Mouse (Mus musculus) neural tube, embryonic 15.5 days (tissue): ENCODE results near the gene Palm3. TPM values are rescaled to one million over a fixed set of nuclear protein-coding genes. Genes with fewer than 3 reads are reported as not detected.

ENCODE experiments used
- ATAC-seq: fragments of 200-750 bp; cut with Nextera tagmentation; 2 replicates; pipeline ENCODE4 v1.8.0; 2017; ENCODE audit warnings: mild to moderate bottlenecking, moderate TSS enrichment, moderate library complexity; ENCODE audit not compliant: low FRiP score
- H3K27ac ChIP-seq: fragments of 300-500 bp; sonication (generic); replicated peaks from 2 replicates; pipeline ENCODE4 v1.5.1; 2015; ENCODE audit warnings: mild to moderate bottlenecking, inconsistent platforms
- H3K27me3 ChIP-seq: fragments of 300-500 bp; sonication (generic); replicated peaks from 2 replicates; pipeline ENCODE4 v1.6.1; 2015; ENCODE audit warnings: inconsistent platforms
- H3K36me3 ChIP-seq: fragments of 300-500 bp; sonication (generic); 2 replicates; pipeline ENCODE4 v1.6.1; 2015; ENCODE audit warnings: inconsistent platforms
- H3K4me1 ChIP-seq: fragments of 300-500 bp; sonication (generic); 2 replicates; pipeline ENCODE4 v1.6.1; 2015; ENCODE audit warnings: inconsistent platforms
- H3K4me2 ChIP-seq: fragments of 300-500 bp; sonication (generic); 2 replicates; pipeline ENCODE4 v1.6.1; 2015; ENCODE audit warnings: inconsistent platforms, mild to moderate bottlenecking, moderate library complexity
- H3K4me3 ChIP-seq: fragments of 300-500 bp; sonication (generic); replicated peaks from 2 replicates; pipeline ENCODE4 v1.5.1; 2015; ENCODE audit warnings: mild to moderate bottlenecking, inconsistent platforms
- H3K9ac ChIP-seq: fragments of 300-500 bp; sonication (generic); replicated peaks from 2 replicates; pipeline ENCODE4 v1.6.1; 2015; ENCODE audit warnings: mild to moderate bottlenecking, inconsistent platforms
- H3K9me3 ChIP-seq: fragments of 300-500 bp; sonication (generic); replicated peaks from 2 replicates; pipeline ENCODE4 v1.6.1; 2016; ENCODE audit warnings: inconsistent platforms
- WGBS: fragments of 180-500 bp; shearing (Covaris S2); methylation state at CpG from one replicate; pipeline ENCODE4 v1.1.7; 2015; ENCODE audit warnings: mixed read lengths; 5-methylcytosine and 5-hydroxymethylcytosine counted together
- polyA plus RNA-seq: library from polyadenylated mRNA; unstranded; fragments of >200 nt; fragmentation: Nextera tagmentation; extraction: Ambion mirVana; gene quantifications from 2 replicates; pipeline ENCODE4 v1.2.1, GENCODE M21; 2015

Palm3 gene
- polyA plus RNA-seq, 1 experiment from 2014 or later, result 14.1 TPM

DNA sequence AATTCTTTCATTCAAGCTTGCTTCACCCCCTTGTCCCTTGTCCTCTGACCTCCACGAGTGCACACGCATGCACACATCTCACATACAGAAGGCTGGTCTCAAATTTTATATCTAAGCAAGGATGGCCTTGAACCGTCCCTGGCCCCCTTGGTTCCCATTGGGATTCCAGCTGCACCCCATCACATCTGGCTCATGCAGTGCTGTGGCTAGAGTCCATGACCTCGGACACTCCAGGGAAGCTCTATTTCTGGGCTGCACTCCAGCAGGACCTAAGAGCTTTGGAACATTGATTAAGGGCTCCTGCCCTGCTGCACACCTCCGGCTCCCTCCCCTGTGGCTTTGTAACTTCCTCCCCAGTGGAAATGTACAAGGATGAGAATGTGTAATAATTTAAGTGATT lies 16.7 kb downstream of the Palm3 start:
- WGBS, result 78% methylated on average over 5 of the region's 5 CpGs
- Histone ChIP-seq H3K9me3 (no peaks in the 10 kb centered on the region), H3K4me1 (peaks cover 12% of the 10 kb centered on the region), H3K4me2 (no peak overlapping the region), H3K36me3 (no peaks in the 10 kb centered on the region), H3K27me3 (peaks cover 43% of the 10 kb centered on the region), H3K9ac (no peak overlapping the region), H3K4me3 (no peak overlapping the region), H3K27ac (no peak overlapping the region)
- ATAC-seq, result no peak

DNA sequence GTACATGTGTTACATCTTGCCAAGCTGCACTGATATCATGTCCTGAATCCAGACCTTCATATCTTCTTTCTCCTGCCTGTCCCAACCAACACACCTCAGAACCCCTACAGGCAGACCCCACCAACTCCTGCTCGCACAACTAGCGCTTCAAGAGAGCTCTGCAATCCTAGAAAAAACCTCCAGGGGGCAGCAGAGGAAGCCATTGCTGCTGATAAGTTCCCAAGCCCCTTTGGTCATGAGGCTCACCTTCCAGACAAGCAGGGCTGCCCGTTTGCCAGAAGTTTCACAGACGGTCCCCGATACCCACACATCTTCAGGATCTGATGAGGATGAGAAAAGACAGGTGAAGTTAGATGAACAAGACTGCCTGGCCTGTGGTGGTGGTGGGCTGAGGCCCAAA lies 17.8 kb downstream of the Palm3 start:
- Histone ChIP-seq H3K36me3 (no peaks in the 10 kb centered on the region), H3K27me3 (peaks cover 53% of the 10 kb centered on the region), H3K9me3 (no peaks in the 10 kb centered on the region), H3K4me3 (no peak overlapping the region), H3K27ac (no peak overlapping the region), H3K4me1 (peaks cover 12% of the 10 kb centered on the region), H3K4me2 (no peak overlapping the region), H3K9ac (no peak overlapping the region)
- 13% methylated on average over 5 of the region's 5 CpGs for WGBS
- peak; percentile 46; the same call in 1 of the 2 replicates for ATAC-seq

DNA sequence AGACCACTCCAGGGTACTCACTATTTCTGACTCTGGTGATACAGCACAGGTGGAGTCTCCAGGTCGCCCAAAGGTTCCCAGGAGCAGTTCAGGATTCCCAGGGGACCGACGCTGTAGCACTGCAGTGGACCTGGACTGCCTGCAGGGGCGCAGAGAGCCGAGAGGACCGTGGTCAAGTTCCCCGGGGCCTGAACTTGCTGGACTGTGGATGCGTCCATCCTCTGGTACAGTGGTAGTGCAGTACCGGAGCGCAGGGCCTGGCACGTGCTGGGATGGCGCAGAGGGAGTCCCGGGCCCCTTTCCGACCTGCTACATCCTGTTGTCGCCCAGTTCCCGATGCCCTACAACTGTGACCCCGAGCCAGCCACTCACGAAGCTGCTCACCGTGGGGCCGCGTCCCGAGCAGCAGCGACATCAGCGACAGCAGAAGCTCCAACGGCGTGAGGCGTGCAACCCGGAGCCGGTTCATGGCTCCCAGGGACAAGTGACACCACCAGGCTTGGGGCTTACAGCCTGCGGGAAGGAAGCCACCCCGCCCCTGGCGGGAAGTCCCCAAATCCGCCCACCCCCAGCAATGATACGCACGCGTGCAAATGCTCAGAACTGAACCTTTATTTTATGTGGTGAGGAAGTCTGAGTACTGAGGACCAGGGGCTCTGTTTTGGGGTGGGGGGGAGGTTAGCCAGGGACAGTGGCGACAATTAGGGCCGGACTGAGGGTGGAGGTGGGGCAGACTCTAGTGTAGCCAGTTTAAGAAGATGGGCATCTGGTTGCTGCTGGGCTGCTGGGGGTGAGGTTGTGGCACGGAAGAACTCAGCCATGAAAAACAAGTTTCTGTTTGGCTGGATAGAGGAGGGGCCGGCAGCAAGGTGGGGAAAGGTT lies 21.0 kb downstream of the Palm3 start, which contains the start of gene Il27ra:
Gene Il27ra (minus strand): TSS at position 524 of the 882 bp plus-strand sequence.
- H3K4me3 ChIP-seq, result peak within 1 kb of the TSS; percentile 31
- peak within 1 kb of the TSS; percentile 66 for H3K4me2 ChIP-seq
- peak; percentile 64 for ATAC-seq
- peaks cover 20% of the 10 kb centered on the region for H3K4me1 ChIP-seq
- H3K9ac ChIP-seq, result peak within 1 kb of the TSS; percentile 31; the same call in 1 of the 2 replicates
- no peak within 1 kb of the TSS for H3K27ac ChIP-seq
- peaks cover 62% of the 10 kb centered on the region for H3K27me3 ChIP-seq
- 4% methylated on average over 40 of the region's 40 CpGs for WGBS
- H3K36me3 ChIP-seq, result no peaks in the 10 kb centered on the region
- H3K9me3 ChIP-seq, result no peaks in the 10 kb centered on the region

DNA sequence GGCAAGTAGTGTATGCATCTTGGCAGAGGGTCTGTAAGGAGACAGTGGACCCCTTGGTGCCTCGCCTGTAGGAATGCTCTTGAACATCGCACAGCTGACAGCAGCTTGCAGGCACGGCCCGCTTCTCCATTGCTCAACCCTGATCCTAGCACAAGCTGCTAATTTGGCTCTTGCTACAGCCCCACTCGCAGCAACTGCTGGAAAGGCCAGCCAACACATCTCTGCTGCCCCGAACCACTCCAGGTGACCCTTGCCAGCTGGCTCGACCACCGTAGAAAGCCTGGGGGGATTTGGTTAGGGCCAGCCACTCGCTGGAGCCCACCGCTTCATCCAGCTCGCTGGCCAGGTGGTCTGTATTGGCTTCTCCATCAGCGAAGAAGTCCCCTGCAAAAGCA lies 21.7 kb downstream of the Palm3 start:
- no peak overlapping the region for H3K27ac ChIP-seq
- peaks cover 59% of the 10 kb centered on the region for H3K27me3 ChIP-seq
- peaks cover 20% of the 10 kb centered on the region for H3K4me1 ChIP-seq
- no peak for ATAC-seq
- 44% methylated on average over 12 of the region's 12 CpGs for WGBS
- H3K36me3 ChIP-seq, result no peaks in the 10 kb centered on the region
- no peak overlapping the region for H3K9ac ChIP-seq
- H3K9me3 ChIP-seq, result no peaks in the 10 kb centered on the region
- H3K4me3 ChIP-seq, result no peak overlapping the region
- peak overlapping the region; percentile 66 for H3K4me2 ChIP-seq

DNA sequence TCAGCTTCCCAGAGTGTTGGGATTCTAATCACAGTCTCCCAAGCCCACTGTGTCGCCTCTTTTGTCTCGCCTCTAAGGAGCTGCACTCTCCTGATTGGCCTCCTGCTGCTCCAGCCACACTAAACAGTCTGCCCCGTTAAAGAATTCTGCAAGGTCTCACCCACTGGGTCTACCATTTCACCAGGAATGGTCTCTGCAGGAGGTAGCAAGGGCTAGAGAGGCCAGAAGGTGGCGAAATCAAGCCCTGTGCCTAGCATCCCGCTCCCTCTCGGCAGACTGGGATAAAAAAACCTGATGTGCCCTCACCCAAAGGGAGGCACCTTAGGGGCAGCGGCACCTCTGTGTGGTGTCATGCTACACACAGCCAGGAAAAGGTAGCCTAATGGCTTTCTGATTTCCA lies 22.8 kb downstream of the Palm3 start:
- Histone ChIP-seq H3K4me3 (no peak overlapping the region), H3K9ac (no peak overlapping the region), H3K4me2 (no peak overlapping the region), H3K27me3 (peaks cover 57% of the 10 kb centered on the region), H3K4me1 (peaks cover 20% of the 10 kb centered on the region), H3K9me3 (no peaks in the 10 kb centered on the region), H3K27ac (no peak overlapping the region), H3K36me3 (no peaks in the 10 kb centered on the region)
- WGBS, result 1% methylated on average over 7 of the region's 7 CpGs
- no peak for ATAC-seq

DNA sequence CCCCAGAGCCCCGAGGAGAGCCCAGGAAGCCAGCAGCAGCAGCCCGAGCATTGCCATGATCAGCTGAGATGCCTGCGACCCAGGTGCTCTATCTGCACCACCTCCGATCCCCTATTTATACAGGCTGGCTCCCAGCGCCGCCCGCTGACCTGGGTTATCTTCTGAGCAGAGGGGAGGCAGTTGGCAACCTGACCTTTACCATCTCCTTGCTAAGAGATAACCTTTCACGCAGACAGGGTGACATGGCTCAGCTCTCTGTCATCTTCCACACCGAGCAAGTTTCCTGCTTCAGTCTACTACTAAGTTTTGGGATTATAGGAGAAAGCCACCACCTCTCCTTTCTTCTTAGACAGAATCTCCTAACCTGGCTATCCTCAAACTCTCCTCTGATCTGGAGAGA lies 23.6 kb downstream of the Palm3 start, which contains the start of gene Rln3:
Gene Rln3 (minus strand): TSS at position 101 of the 400 bp plus-strand sequence.
- WGBS, result 12% methylated on average over 9 of the region's 9 CpGs
- H3K27me3 ChIP-seq, result peaks cover 57% of the 10 kb centered on the region
- no peaks in the 10 kb centered on the region for H3K9me3 ChIP-seq
- H3K4me3 ChIP-seq, result no peak within 1 kb of the TSS
- no peak within 1 kb of the TSS; the same call in 1 of the 2 replicates for H3K4me2 ChIP-seq
- H3K4me1 ChIP-seq, result peaks cover 20% of the 10 kb centered on the region
- ATAC-seq, result no peak
- no peaks in the 10 kb centered on the region for H3K36me3 ChIP-seq
- H3K9ac ChIP-seq, result no peak within 1 kb of the TSS
- no peak within 1 kb of the TSS for H3K27ac ChIP-seq

DNA sequence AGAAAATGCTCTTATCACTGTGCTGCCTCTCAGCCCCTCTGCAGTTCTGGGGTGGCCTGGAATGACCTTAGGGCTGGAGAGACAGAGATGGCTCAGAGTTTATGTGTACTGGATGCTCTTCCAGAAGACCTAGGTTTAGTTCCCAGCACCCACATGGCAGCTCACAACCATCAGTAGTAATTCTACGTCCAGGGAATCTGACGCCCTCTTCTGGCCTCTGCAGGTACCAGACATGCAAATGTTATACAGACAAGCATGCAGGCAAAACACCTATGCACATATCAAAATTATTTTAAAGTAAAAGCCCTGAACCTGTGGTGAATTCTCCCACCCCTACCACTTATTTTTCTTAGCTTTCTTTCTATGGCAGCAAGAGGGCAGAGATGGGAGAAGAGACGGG lies 25.2 kb downstream of the Palm3 start:
- WGBS, result 76% methylated on average over 3 of the region's 3 CpGs
- no peaks in the 10 kb centered on the region for H3K36me3 ChIP-seq
- H3K4me1 ChIP-seq, result peaks cover 20% of the 10 kb centered on the region
- H3K9ac ChIP-seq, result no peak overlapping the region
- no peak overlapping the region for H3K4me2 ChIP-seq
- ATAC-seq, result no peak
- H3K4me3 ChIP-seq, result no peak overlapping the region
- no peaks in the 10 kb centered on the region for H3K9me3 ChIP-seq
- H3K27me3 ChIP-seq, result peaks cover 43% of the 10 kb centered on the region
- no peak overlapping the region for H3K27ac ChIP-seq

DNA sequence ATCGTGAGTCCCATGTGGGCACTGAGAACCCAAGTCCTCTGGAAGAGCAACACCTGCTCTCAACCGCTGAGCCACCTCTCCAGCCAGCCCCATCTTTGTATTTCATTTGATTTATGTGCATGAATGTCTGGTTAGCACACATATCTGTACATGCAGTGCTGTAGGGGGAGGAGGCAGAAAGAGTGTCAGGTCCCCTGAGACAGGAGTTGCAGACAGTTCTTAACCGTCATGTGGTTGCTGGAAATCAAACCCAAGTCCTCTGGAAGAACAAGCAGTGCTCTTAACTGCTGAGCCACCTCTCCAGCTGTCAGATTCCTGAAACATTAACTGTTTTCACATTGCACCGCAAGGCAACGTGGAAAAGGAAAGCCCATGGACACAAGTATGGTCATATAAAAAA lies 26.9 kb downstream of the Palm3 start:
- Histone ChIP-seq H3K4me1 (peaks cover 8% of the 10 kb centered on the region; the same call in 1 of the 2 replicates), H3K36me3 (no peaks in the 10 kb centered on the region), H3K9ac (no peak overlapping the region), H3K9me3 (no peaks in the 10 kb centered on the region), H3K27ac (no peak overlapping the region), H3K4me3 (no peak overlapping the region), H3K27me3 (peaks cover 27% of the 10 kb centered on the region), H3K4me2 (no peak overlapping the region)
- ATAC-seq, result no peak
- 80% methylated on average over 5 of the region's 5 CpGs for WGBS

DNA sequence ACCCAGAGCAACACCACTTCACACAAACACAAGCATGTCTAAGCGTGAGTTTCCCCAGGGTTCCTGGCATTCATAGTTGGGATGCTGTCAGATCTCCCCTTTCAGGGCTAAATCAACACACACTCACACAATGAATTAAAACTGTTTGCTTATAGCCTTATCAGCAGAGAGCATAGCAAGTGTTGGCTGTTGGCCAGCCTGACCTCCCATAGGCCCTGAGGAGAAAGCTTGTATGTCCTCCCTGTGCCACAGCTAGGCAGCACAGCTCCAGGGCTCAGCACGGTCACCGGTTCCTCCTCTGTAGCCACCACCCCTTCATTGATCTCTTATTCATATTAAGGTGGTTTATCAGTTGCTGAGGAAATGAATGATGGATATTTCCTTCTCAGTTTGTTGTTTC lies 31.5 kb downstream of the Palm3 start:
- WGBS, result 77% methylated on average over 3 of the region's 3 CpGs
- H3K9me3 ChIP-seq, result no peaks in the 10 kb centered on the region

DNA sequence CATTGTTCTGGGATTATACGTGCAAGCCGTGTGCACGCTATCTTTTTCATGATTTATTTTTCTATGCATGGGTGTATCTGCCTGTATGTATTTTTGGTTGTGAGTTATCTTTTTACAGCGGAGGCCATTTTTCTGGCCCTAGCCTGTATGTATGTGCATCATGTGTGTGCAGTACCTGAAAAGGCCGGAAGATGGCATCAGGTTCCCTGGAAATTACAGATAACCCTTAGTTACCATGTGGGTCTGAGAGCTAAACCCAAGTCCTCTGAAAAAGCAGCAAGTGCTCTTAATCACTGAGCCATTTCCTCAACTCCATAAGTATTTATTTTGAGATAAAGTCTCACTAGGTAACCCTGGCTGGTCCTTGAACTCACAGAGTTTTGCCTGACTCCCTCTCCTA lies 32.0 kb downstream of the Palm3 start:
- H3K9me3 ChIP-seq, result no peaks in the 10 kb centered on the region
- no peak overlapping the region for H3K27ac ChIP-seq
- H3K9ac ChIP-seq, result no peak overlapping the region
- no peak overlapping the region for H3K4me3 ChIP-seq
- no peaks in the 10 kb centered on the region for H3K27me3 ChIP-seq
- WGBS, result 92% methylated on average over 5 of the region's 5 CpGs
- no peaks in the 10 kb centered on the region for H3K36me3 ChIP-seq
- ATAC-seq, result no peak
- H3K4me1 ChIP-seq, result no peaks in the 10 kb centered on the region
- no peak overlapping the region for H3K4me2 ChIP-seq

More for the DNA sequence above, 31.5 kb downstream of the Palm3 start:
- Histone ChIP-seq H3K4me1 (no peaks in the 10 kb centered on the region), H3K27me3 (no peaks in the 10 kb centered on the region), H3K27ac (no peak overlapping the region), H3K36me3 (no peaks in the 10 kb centered on the region), H3K9ac (no peak overlapping the region), H3K4me3 (no peak overlapping the region), H3K4me2 (no peak overlapping the region)
- no peak for ATAC-seq

DNA sequence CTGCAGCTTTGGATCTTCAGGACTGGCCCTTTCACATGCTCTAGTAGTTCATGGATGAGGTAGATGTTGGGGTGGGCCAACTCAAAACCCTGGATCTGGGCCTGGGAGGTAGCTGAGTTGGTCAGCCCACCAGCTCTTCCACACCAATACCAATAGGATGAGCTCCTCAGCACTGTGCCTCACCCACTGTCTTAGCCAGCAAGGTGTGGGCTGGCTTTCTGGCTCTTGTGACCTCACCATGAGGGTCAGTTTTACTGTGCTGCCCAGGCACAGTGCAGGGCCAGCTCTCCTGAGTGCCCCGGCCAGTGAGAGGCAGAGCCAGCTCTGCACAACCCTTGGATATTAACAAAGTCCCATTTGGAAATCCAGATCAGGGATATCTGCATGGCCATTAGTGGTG lies 36.6 kb downstream of the Palm3 start:
- Histone ChIP-seq H3K4me2 (no peak overlapping the region), H3K9ac (no peak overlapping the region), H3K9me3 (no peaks in the 10 kb centered on the region), H3K4me3 (no peak overlapping the region), H3K36me3 (no peaks in the 10 kb centered on the region), H3K27me3 (no peaks in the 10 kb centered on the region), H3K4me1 (no peaks in the 10 kb centered on the region), H3K27ac (no peak overlapping the region)
- ATAC-seq, result no peak
- WGBS, result 96% methylated on average over 1 of the region's 1 CpGs

DNA sequence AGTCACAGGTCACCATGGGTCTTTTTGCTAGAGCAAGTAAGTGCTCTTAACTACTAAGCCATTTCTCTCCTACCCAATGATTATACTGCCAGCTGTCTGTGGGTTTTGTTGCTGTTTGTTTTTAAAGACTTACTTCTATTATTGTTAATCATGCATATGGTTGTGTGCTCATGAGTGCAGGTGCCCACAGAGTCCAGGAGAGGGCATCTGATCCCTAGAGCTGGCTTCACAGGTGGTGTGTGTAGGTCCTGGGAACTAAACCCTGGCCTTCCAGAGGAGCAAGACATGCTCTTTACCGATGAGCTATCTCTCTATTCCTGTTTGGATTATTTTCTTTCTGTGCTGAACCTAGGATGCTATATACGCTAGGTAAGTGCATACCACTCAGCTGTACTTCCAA lies 38.0 kb downstream of the Palm3 start:
- WGBS, result 92% methylated on average over 2 of the region's 2 CpGs

More for the DNA sequence above, 38.0 kb downstream of the Palm3 start:
- Histone ChIP-seq H3K4me3 (no peak overlapping the region), H3K9ac (no peak overlapping the region), H3K27ac (no peak overlapping the region), H3K9me3 (no peaks in the 10 kb centered on the region), H3K27me3 (no peaks in the 10 kb centered on the region), H3K4me1 (no peaks in the 10 kb centered on the region), H3K36me3 (no peaks in the 10 kb centered on the region), H3K4me2 (no peak overlapping the region)
- no peak for ATAC-seq
